Mouse (Mus musculus): ENCODE data around the gene Klf7.

The Klf7 gene

GRCm38 (mm10) chr1:63980733-63981132 lies 141.3 kb downstream of the Klf7 start:
- DNase-seq (ENCODE audit: low read depth, low spot score): no peak

All from brain, adult 2 months (tissue).